Mouse (Mus musculus) stomach, postnatal 0 days (tissue): ENCODE results near the gene Ankrd44. TPM values are rescaled to one million over a fixed set of nuclear protein-coding genes. Genes with fewer than 3 reads are reported as not detected.

Experiments used
- ATAC-seq: fragments of 200-750 bp; cut with Nextera tagmentation; 2 replicates; pipeline ENCODE4 v1.8.0; 2017; ENCODE audit not compliant: low FRiP score, low TSS enrichment
- DNase-seq: peaks from one replicate; pipeline ENCODE4 v3.0.0-alpha.2; 2016; ENCODE audit warnings: low spot score
- H3K27ac ChIP-seq: fragments of 300-500 bp; sonication (generic); replicated peaks from 2 replicates; pipeline ENCODE4 v1.5.1; 2014; ENCODE audit warnings: mild to moderate bottlenecking, control low read depth
- H3K27me3 ChIP-seq: fragments of 300-500 bp; sonication (generic); 2 replicates; pipeline ENCODE4 v1.6.1; 2014; ENCODE audit warnings: low read length; ENCODE audit not compliant: control insufficient read depth, insufficient read depth
- H3K36me3 ChIP-seq: fragments of 300-500 bp; sonication (generic); 2 replicates; pipeline ENCODE4 v1.6.1; 2014; ENCODE audit warnings: low read length, mixed read lengths; ENCODE audit not compliant: control insufficient read depth, insufficient read depth
- H3K4me1 ChIP-seq: fragments of 300-500 bp; sonication (generic); replicated peaks from 2 replicates; pipeline ENCODE4 v1.6.1; 2014; ENCODE audit warnings: antibody characterized with exemption; ENCODE audit not compliant: control insufficient read depth, insufficient read depth
- H3K4me2 ChIP-seq: fragments of 300-500 bp; sonication (generic); replicated peaks from 2 replicates; pipeline ENCODE4 v1.6.1; 2014; ENCODE audit warnings: low read depth, mild to moderate bottlenecking, control low read depth, moderate library complexity
- H3K4me3 ChIP-seq: fragments of 300-500 bp; sonication (generic); 2 replicates; pipeline ENCODE4 v1.5.1; 2014; ENCODE audit warnings: low read depth, low read length, control low read depth
- H3K9ac ChIP-seq: fragments of 300-500 bp; sonication (generic); 2 replicates; pipeline ENCODE4 v1.6.1; 2014; ENCODE audit warnings: mild to moderate bottlenecking, low read length, control low read depth, mixed read lengths
- H3K9me3 ChIP-seq: fragments of 300-500 bp; sonication (generic); 2 replicates; pipeline ENCODE4 v1.6.1; 2016; ENCODE audit warnings: low read length; ENCODE audit not compliant: control insufficient read depth
- CTCF ChIP-seq: IDR thresholded peaks from 2 replicates; pipeline ENCODE4 v1.5.1; 2016; ENCODE audit warnings: antibody characterized with exemption, low read depth, mild to moderate bottlenecking, moderate library complexity
- EP300 ChIP-seq: optimal IDR thresholded peaks from 2 replicates; pipeline ENCODE3; 2016; ENCODE audit warnings: antibody characterized with exemption
- WGBS: fragments of 180-500 bp; shearing (Covaris S2); extraction: QIAGEN DNeasy Blood & Tissue Kit; methylation state at CpG from one replicate; pipeline ENCODE4 v1.1.7; 2014; 5-methylcytosine and 5-hydroxymethylcytosine counted together
- polyA plus RNA-seq: library from polyadenylated mRNA; unstranded; fragments of >200 nt; fragmentation: Nextera tagmentation; extraction: Ambion mirVana; gene quantifications from 2 replicates; pipeline ENCODE4 v1.2.1, GENCODE M21; 2015

Gene Ankrd44
- polyA plus RNA-seq, 1 experiment from 2014 or later: 7.8 TPM

GRCm38 (mm10) chr1:54877423-54878073 is 48.6 kb downstream of the Ankrd44 start:
- TF ChIP-seq EP300 (no peak), CTCF (no peak)
- 64% methylated on average over 10 of the region's 10 CpGs for WGBS
- Histone ChIP-seq H3K27ac (no peak overlapping the region), H3K9me3 (no peaks in the 10 kb centered on the region), H3K4me2 (no peak overlapping the region), H3K4me1 (no peaks in the 10 kb centered on the region), H3K4me3 (no peak overlapping the region), H3K27me3 (no peaks in the 10 kb centered on the region), H3K9ac (no peak overlapping the region), H3K36me3 (no peaks in the 10 kb centered on the region)
- DNase-seq (no peak), ATAC-seq (no peak)

GRCm38 (mm10) chr1:54877014-54877413 is 49.2 kb downstream of the Ankrd44 start:
- Histone ChIP-seq H3K4me1 (no peaks in the 10 kb centered on the region), H3K27me3 (no peaks in the 10 kb centered on the region), H3K9ac (no peak overlapping the region), H3K4me2 (no peak overlapping the region), H3K4me3 (no peak overlapping the region), H3K9me3 (no peaks in the 10 kb centered on the region), H3K36me3 (no peaks in the 10 kb centered on the region), H3K27ac (no peak overlapping the region)
- ATAC-seq (no peak), DNase-seq (no peak)
- 77% methylated on average over 5 of the region's 5 CpGs for WGBS
- no peak for TF ChIP-seq EP300

GRCm38 (mm10) chr1:54874094-54874493 is 52.1 kb downstream of the Ankrd44 start:
- Histone ChIP-seq H3K27ac (no peak overlapping the region), H3K4me2 (no peak overlapping the region), H3K36me3 (no peaks in the 10 kb centered on the region), H3K9ac (no peak overlapping the region), H3K4me3 (no peak overlapping the region), H3K4me1 (no peaks in the 10 kb centered on the region), H3K9me3 (no peaks in the 10 kb centered on the region), H3K27me3 (no peaks in the 10 kb centered on the region)
- ATAC-seq: no peak
- TF ChIP-seq EP300 (no peak), CTCF (no peak)
- 60% methylated on average over 6 of the region's 6 CpGs for WGBS
- no peak for DNase-seq

- TF ChIP-seq CTCF (no peak), EP300 (no peak)
- H3K4me1 ChIP-seq: no peaks in the 10 kb centered on the region; the same call in 1 of the 2 replicates
- no peak overlapping the region for H3K4me3 ChIP-seq
- ATAC-seq: no peak
- no peaks in the 10 kb centered on the region for H3K9me3 ChIP-seq
- no peaks in the 10 kb centered on the region for H3K36me3 ChIP-seq
- H3K9ac ChIP-seq: no peak overlapping the region
- DNase-seq: no peak
- no peak overlapping the region for H3K4me2 ChIP-seq
- no peak overlapping the region for H3K27ac ChIP-seq
- 53% methylated on average over 9 of the region's 9 CpGs for WGBS
- H3K27me3 ChIP-seq: no peaks in the 10 kb centered on the region
Measured at GRCm38 (mm10) chr1:54872857-54873616, 53.1 kb downstream of the Ankrd44 start.

GRCm38 (mm10) chr1:54871321-54871720 is 54.9 kb downstream of the Ankrd44 start:
- no peak for ATAC-seq
- TF ChIP-seq EP300: no peak
- no peak for TF ChIP-seq CTCF
- no peaks in the 10 kb centered on the region for H3K36me3 ChIP-seq

GRCm38 (mm10) chr1:54870634-54871033 is 55.6 kb downstream of the Ankrd44 start:
- 78% methylated on average over 2 of the region's 2 CpGs for WGBS
- Histone ChIP-seq H3K9ac (no peak overlapping the region), H3K27me3 (no peaks in the 10 kb centered on the region), H3K4me3 (no peak overlapping the region), H3K36me3 (no peaks in the 10 kb centered on the region), H3K4me1 (no peaks in the 10 kb centered on the region; the same call in 1 of the 2 replicates), H3K4me2 (no peak overlapping the region), H3K27ac (no peak overlapping the region), H3K9me3 (no peaks in the 10 kb centered on the region)
- DNase-seq (no peak), ATAC-seq (no peak)
- TF ChIP-seq CTCF: no peak
- no peak for TF ChIP-seq EP300

More at GRCm38 (mm10) chr1:54871321-54871720, 54.9 kb downstream of the Ankrd44 start:
- Histone ChIP-seq H3K27ac (no peak overlapping the region), H3K9ac (no peak overlapping the region), H3K4me2 (no peak overlapping the region), H3K4me1 (no peaks in the 10 kb centered on the region; the same call in 1 of the 2 replicates), H3K27me3 (no peaks in the 10 kb centered on the region), H3K4me3 (no peak overlapping the region), H3K9me3 (no peaks in the 10 kb centered on the region)
- WGBS: 96% methylated on average over 1 of the region's 1 CpGs
- DNase-seq: no peak
